Mouse (Mus musculus): Measurements from ENCODE around the gene Tspan3. TPM values are rescaled to one million over a fixed set of nuclear protein-coding genes. Genes with fewer than 3 reads are reported as not detected.

The Tspan3 gene
- polyA plus RNA-seq, 1 experiment from 2014 or later, result 318 TPM

DNA sequence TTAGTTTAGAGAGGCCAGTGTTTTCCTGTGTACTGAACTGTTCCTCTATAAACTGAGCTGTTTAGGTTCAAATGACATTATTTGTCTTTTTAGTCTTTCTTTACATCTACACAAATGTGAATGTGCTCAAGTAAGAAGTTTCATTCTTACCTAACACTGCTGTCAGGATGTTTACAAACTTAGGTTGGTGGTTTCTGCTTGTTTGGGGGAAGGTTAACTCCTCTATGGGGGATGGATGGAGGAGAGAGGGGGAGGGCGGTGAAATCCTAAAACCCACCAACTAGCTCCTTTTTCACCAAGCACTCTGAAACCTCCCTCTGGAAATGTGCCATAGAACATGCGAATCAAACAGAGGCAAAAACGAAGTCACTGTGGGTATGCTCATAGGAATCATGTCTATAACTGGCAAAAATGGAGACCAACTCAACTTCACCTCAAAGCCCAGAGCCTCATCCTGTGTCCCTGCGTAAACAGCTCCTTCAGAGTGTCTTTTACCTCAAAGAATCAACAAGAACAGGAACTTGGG is 12.7 kb downstream of the Tspan3 start:
- Histone ChIP-seq H3K36me3 (ENCODE audit: control insufficient read depth, insufficient read depth, low read length) (no peaks in the 10 kb centered on the region), H3K4me1 (replicated peaks; ENCODE audit: control insufficient read depth, insufficient read depth) (0 out of 2 replicates have a peak, but pooled peaks cover 3% of the 10 kb centered on the region), H3K4me3 (ENCODE audit: low read depth, low read length) (no peak overlapping the region), H3K9me3 (ENCODE audit: control insufficient read depth, low read length) (no peaks in the 10 kb centered on the region), H3K9ac (ENCODE audit: low read length) (no peak overlapping the region), H3K4me2 (replicated peaks; ENCODE audit: low read depth) (no peak overlapping the region), H3K27ac (replicated peaks) (peak overlapping the region; percentile 56), H3K27me3 (ENCODE audit: control insufficient read depth, insufficient read depth, low read length) (no peaks in the 10 kb centered on the region)
- ATAC-seq (ENCODE audit: low FRiP score, low TSS enrichment), result no peak
- no peak for TF ChIP-seq EP300 (optimal IDR thresholded peaks at IDR 0.05)
- no peak for TF ChIP-seq CTCF (IDR thresholded peaks at IDR 0.05; ENCODE audit: low read depth)
- DNase-seq (ENCODE audit: low spot score), result no peak
- WGBS, result 47% methylated on average over 4 of the region's 4 CpGs

DNA sequence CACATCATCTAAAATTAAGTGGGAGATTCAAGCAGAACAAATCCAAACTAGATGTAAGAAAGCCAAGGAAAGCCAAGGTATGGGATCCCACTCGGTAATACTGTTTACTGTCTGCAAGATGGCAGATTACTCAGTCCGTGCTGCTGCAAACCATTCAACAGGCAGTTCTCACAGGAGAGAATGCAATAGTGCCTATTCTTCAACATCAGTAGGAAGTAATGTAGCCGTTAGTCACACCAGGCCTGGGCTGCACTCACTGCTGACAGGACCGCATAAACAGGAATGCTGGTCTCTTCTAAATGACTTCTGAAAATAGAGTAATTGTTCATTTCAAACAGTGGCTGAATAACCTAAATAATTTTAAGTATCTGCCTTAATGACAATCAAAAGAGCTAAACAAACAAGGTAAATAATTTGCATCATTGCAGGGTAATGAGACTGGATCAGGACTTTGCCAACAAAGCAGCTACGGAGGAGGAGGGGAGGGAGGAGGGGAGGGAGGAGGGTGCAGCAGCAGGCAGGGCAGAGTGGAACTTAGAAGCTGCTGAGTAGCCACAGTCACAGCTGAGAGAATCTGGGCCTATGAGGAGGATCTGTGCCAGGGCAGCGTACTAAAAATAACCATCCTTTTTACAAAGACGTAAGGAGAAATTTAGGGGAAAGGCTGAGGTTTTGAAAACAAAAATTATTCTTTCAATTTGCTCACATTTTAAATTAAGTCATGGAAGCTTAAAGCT is 13.4 kb downstream of the Tspan3 start:
- DNase-seq (ENCODE audit: low spot score) (no peak), ATAC-seq (ENCODE audit: low FRiP score, low TSS enrichment) (peak; percentile 57)
- WGBS, result 28% methylated on average over 7 of the region's 7 CpGs
- Histone ChIP-seq H3K4me2 (replicated peaks; ENCODE audit: low read depth) (0 out of 2 replicates have a peak overlapping the region, but pooled peaks have one; percentile 8), H3K4me3 (ENCODE audit: low read depth, low read length) (no peak overlapping the region), H3K4me1 (replicated peaks; ENCODE audit: control insufficient read depth, insufficient read depth) (0 out of 2 replicates have a peak, but pooled peaks cover 3% of the 10 kb centered on the region), H3K27ac (replicated peaks) (peak overlapping the region; percentile 56), H3K9me3 (ENCODE audit: control insufficient read depth, low read length) (no peaks in the 10 kb centered on the region), H3K9ac (ENCODE audit: low read length) (no peak overlapping the region), H3K27me3 (ENCODE audit: control insufficient read depth, insufficient read depth, low read length) (no peaks in the 10 kb centered on the region), H3K36me3 (ENCODE audit: control insufficient read depth, insufficient read depth, low read length) (no peaks in the 10 kb centered on the region)
- TF ChIP-seq CTCF (IDR thresholded peaks at IDR 0.05; ENCODE audit: low read depth) (no peak), EP300 (optimal IDR thresholded peaks at IDR 0.05) (no peak)

DNA sequence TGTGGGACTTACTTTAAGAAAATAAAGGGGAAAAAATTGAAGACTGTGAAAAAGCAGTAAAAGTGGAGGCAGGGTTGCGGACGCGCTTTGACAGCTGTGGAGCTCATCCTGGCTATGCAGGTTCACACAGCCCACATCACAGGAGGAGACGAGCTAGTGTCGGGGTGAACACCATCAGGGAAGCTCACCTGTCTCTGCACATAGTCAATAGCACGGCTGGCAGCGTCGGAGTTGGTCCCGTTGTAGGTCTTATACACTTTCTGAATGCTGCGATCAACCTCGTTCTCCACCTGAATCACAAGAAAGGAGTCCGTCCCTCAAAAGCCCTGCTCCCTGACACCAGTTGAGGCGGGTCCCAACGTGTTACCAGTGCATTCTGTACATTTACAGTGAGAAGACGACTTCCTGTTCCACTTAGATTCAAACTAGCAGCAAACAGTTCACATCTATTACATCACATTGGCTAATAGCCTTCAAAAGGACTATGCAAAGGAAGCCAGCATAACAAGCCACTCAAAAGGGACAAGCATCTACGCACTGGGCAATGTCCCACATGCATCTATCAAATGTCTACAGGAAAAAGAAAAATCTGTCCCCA is 18.9 kb downstream of the Tspan3 start:
- ATAC-seq (ENCODE audit: low FRiP score, low TSS enrichment) (no peak), DNase-seq (ENCODE audit: low spot score) (no peak)
- no peaks in the 10 kb centered on the region for H3K9me3 ChIP-seq (ENCODE audit: control insufficient read depth, low read length)
- H3K4me2 ChIP-seq (replicated peaks; ENCODE audit: low read depth), result no peak overlapping the region
- TF ChIP-seq EP300 (optimal IDR thresholded peaks at IDR 0.05), result no peak
- no peak for TF ChIP-seq CTCF (IDR thresholded peaks at IDR 0.05; ENCODE audit: low read depth)
- WGBS, result 82% methylated on average over 16 of the region's 16 CpGs
- no peaks in the 10 kb centered on the region for H3K27me3 ChIP-seq (ENCODE audit: control insufficient read depth, insufficient read depth, low read length)
- no peaks in the 10 kb centered on the region for H3K4me1 ChIP-seq (replicated peaks; ENCODE audit: control insufficient read depth, insufficient read depth)
- no peak overlapping the region for H3K4me3 ChIP-seq (ENCODE audit: low read depth, low read length)
- H3K9ac ChIP-seq (ENCODE audit: low read length), result no peak overlapping the region
- peaks cover 4% of the 10 kb centered on the region; the same call in 1 of the 2 replicates for H3K36me3 ChIP-seq (ENCODE audit: control insufficient read depth, insufficient read depth, low read length)
- H3K27ac ChIP-seq (replicated peaks), result no peak overlapping the region

DNA sequence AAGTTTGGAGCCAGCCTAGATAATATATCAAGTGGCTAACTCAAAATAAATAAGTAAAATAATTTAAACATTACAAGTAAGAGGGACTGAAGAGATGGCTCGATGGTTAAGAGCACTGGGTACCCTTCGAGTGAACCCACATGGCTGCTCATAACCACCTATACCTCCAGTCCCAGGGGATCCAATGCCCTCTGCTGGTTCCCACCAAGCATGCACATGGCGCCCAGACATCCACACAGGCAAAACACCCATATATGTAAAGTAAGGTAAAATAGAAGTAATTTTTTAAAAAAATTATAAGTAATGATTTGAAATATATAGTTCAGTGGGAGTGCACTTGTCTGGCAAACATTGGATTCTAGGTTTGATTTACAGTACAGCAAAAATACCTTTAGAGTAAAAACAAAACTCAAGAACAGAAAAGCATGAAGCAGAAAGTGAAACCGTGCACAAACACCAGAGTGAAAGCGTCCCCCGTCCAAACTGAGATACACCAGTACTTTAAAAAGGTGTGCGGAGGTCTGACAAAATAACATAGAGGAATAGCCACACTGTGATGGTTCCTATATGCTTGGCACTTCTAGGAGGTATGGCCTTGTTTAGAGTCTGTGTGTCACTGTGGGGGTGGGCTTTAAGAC is 20.8 kb downstream of the Tspan3 start:
- no peaks in the 10 kb centered on the region for H3K9me3 ChIP-seq (ENCODE audit: control insufficient read depth, low read length)
- H3K4me1 ChIP-seq (replicated peaks; ENCODE audit: control insufficient read depth, insufficient read depth), result no peaks in the 10 kb centered on the region
- H3K27me3 ChIP-seq (ENCODE audit: control insufficient read depth, insufficient read depth, low read length), result no peaks in the 10 kb centered on the region
- no peak overlapping the region for H3K4me3 ChIP-seq (ENCODE audit: low read depth, low read length)
- no peak overlapping the region for H3K4me2 ChIP-seq (replicated peaks; ENCODE audit: low read depth)
- ATAC-seq (ENCODE audit: low FRiP score, low TSS enrichment), result no peak
- H3K27ac ChIP-seq (replicated peaks), result no peak overlapping the region
- no peak for DNase-seq (ENCODE audit: low spot score)
- TF ChIP-seq EP300 (optimal IDR thresholded peaks at IDR 0.05) (no peak), CTCF (IDR thresholded peaks at IDR 0.05; ENCODE audit: low read depth) (peak; percentile 45)
- H3K36me3 ChIP-seq (ENCODE audit: control insufficient read depth, insufficient read depth, low read length), result peaks cover 4% of the 10 kb centered on the region; the same call in 1 of the 2 replicates
- no peak overlapping the region for H3K9ac ChIP-seq (ENCODE audit: low read length)
- WGBS, result 89% methylated on average over 7 of the region's 7 CpGs

DNA sequence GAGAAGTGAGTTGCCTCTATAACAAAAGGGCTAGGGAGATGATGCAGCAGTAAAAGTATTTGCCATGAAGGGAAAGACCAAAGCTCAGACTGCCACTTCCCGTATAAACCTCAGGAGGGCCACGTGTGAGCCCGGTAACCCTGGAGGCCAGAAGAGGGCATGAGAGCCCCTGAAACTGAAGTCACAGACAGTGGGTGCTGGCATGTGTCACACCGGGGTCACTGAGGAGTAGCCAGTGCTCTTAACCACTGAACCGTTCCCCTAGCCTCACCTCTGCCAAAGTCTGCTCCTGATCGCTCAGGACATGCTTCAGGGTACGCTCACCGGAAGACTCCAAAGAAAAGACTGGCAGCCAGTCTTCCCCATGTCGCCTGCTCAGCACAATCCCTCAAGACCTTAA is 23.5 kb downstream of the Tspan3 start:
- DNase-seq (ENCODE audit: low spot score) (no peak), ATAC-seq (ENCODE audit: low FRiP score, low TSS enrichment) (no peak)
- no peak overlapping the region for H3K4me3 ChIP-seq (ENCODE audit: low read depth, low read length)
- no peak for TF ChIP-seq EP300 (optimal IDR thresholded peaks at IDR 0.05)
- TF ChIP-seq CTCF (IDR thresholded peaks at IDR 0.05; ENCODE audit: low read depth), result peak; percentile 26
- no peaks in the 10 kb centered on the region for H3K4me1 ChIP-seq (replicated peaks; ENCODE audit: control insufficient read depth, insufficient read depth)
- H3K9me3 ChIP-seq (ENCODE audit: control insufficient read depth, low read length), result no peaks in the 10 kb centered on the region
- 71% methylated on average over 9 of the region's 9 CpGs for WGBS
- H3K36me3 ChIP-seq (ENCODE audit: control insufficient read depth, insufficient read depth, low read length), result peaks cover 4% of the 10 kb centered on the region
- H3K9ac ChIP-seq (ENCODE audit: low read length), result no peak overlapping the region
- no peak overlapping the region for H3K27ac ChIP-seq (replicated peaks)
- H3K27me3 ChIP-seq (ENCODE audit: control insufficient read depth, insufficient read depth, low read length), result no peaks in the 10 kb centered on the region
- H3K4me2 ChIP-seq (replicated peaks; ENCODE audit: low read depth), result no peak overlapping the region
